Mouse (Mus musculus): Measurements from ENCODE around the gene Gm6902.
"Not testable (repeated sequence)": the region's sequence is repeated elsewhere in the genome, so short reads cannot be mapped to it uniquely, and the experiment has no call there.

Gene Gm6902

DNA sequence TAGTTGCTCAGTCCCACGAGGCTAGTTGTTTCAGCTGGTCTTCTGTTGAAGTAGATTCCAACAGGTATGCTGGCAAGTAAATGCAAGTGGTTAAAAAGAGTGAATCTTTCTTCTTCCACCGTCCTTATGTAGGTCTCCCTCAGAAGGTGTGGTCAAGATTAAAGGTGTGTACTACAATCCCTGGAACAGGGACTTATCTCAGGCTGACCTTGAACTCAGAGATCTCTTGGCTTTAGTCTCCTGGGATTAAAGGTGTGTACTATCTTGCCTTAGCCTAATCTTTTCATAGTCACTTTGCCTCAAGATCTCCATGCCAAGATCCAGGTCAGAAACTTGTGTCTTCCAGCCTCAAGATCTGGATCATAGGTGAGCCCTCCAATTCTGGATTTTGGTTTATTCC, at the start of gene Gm6902:
Gene Gm6902, minus strand, starts transcription at position 101 of the 400 bp plus-strand sequence.
- in situ Hi-C loops (cut with MboI, MseI), result not testable (repeated sequence)

DNA sequence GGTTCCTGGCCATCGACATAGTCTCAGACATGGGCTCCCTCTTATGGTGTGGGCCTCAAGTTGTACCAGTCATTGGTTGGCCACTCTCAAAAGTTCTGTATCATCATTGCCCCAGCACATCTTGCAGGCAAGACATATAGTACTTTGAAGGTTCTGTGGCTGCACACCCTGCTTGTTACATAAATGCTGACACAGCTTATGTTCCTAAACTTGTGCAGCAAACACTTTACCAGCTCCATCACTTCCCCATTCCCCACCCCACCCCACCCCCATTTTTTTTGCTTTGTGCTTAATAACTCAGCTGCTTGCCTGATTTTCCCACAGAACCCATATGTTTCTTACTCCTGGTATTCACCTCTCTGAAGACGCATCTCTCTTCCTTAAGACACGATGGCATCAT, 22.2 kb upstream of the Gm6902 start, which contains the start of gene Nlrp4e:
Gene Nlrp4e, plus strand, starts transcription at position 301 of the 400 bp plus-strand sequence.
- in situ Hi-C loops (cut with MboI, MseI), result loop anchor here in 1 of 2 experiments (25.0 kb wide), 2 partner anchors 689 to 1864 kb away; partner anchors contain the start of gene Gm6882

DNA sequence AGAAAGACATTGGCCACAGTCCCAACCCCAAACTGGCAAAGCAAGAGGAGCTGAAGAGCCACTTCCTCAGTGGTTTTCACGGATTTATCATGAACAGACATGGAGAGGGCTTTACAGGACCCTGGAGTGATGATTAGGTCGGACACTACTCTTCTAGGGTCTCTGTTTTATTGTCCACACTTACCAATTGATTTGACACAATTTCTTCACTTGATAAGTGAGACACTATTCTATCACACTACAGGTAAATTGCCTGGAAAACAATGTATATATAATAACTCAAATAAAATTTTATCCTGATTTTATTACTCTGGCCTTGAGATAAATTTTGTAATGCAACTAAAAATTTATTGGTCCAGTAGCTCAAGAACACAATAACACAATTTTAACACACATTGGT, 27.1 kb downstream of the Gm6902 start, which contains the start of gene Vmn1r166:
Gene Vmn1r166, minus strand, starts transcription at position 101 of the 400 bp plus-strand sequence.
- in situ Hi-C loops (cut with MboI, MseI), result not testable (repeated sequence)

All from T-helper 17 cell (primary cell).